Mouse (Mus musculus): ENCODE data around the gene Gpr153. TPM values are rescaled to one million over a fixed set of nuclear protein-coding genes. Genes with fewer than 3 reads are reported as not detected.

The Gpr153 gene
- polyA plus RNA-seq, 1 experiment from 2014 or later = 11.9 TPM

- H3K4me1 ChIP-seq (replicated peaks) = peaks cover 19% of the 10 kb centered on the region
- no peak overlapping the region for H3K9ac ChIP-seq
- H3K9me3 ChIP-seq (replicated peaks) = no peaks in the 10 kb centered on the region
- H3K4me2 ChIP-seq = no peak overlapping the region
- peaks cover 56% of the 10 kb centered on the region for H3K36me3 ChIP-seq
- no peak overlapping the region for H3K27ac ChIP-seq (ENCODE audit: poor library complexity, severe bottlenecking)
- H3K4me3 ChIP-seq = no peak overlapping the region
- H3K27me3 ChIP-seq (replicated peaks) = no peaks in the 10 kb centered on the region
- ATAC-seq (ENCODE audit: insufficient number of reproducible peaks, low FRiP score) = no peak
- 88% methylated on average over 8 of the region's 8 CpGs for WGBS
Observed at GRCm38 (mm10) chr4:152300375-152300774, 26.3 kb downstream of the Gpr153 start.

GRCm38 (mm10) chr4:152302012-152302411, 28.0 kb downstream of the Gpr153 start:
- no peak for ATAC-seq (ENCODE audit: insufficient number of reproducible peaks, low FRiP score)
- Histone ChIP-seq H3K27ac (ENCODE audit: poor library complexity, severe bottlenecking) (no peak overlapping the region), H3K27me3 (replicated peaks) (no peaks in the 10 kb centered on the region), H3K4me2 (no peak overlapping the region), H3K4me1 (replicated peaks) (peaks cover 13% of the 10 kb centered on the region), H3K4me3 (no peak overlapping the region), H3K9me3 (replicated peaks) (no peaks in the 10 kb centered on the region), H3K9ac (no peak overlapping the region), H3K36me3 (peaks cover 70% of the 10 kb centered on the region)
- 73% methylated on average over 11 of the region's 11 CpGs for WGBS

GRCm38 (mm10) chr4:152303172-152303571, 29.1 kb downstream of the Gpr153 start:
- no peak overlapping the region for H3K4me2 ChIP-seq
- H3K27me3 ChIP-seq (replicated peaks) = no peaks in the 10 kb centered on the region
- no peak overlapping the region for H3K27ac ChIP-seq (ENCODE audit: poor library complexity, severe bottlenecking)
- H3K4me1 ChIP-seq (replicated peaks) = peaks cover 8% of the 10 kb centered on the region
- H3K36me3 ChIP-seq = peaks cover 81% of the 10 kb centered on the region
- no peaks in the 10 kb centered on the region for H3K9me3 ChIP-seq (replicated peaks)
- no peak overlapping the region for H3K4me3 ChIP-seq
- no peak overlapping the region for H3K9ac ChIP-seq
- no peak for ATAC-seq (ENCODE audit: insufficient number of reproducible peaks, low FRiP score)
- WGBS = 93% methylated on average over 10 of the region's 10 CpGs

GRCm38 (mm10) chr4:152304685-152305084, 30.7 kb downstream of the Gpr153 start:
- H3K4me2 ChIP-seq = no peak overlapping the region
- H3K36me3 ChIP-seq = peaks cover 92% of the 10 kb centered on the region
- H3K9me3 ChIP-seq (replicated peaks) = no peaks in the 10 kb centered on the region
- H3K9ac ChIP-seq = no peak overlapping the region
- H3K4me3 ChIP-seq = no peak overlapping the region
- ATAC-seq (ENCODE audit: insufficient number of reproducible peaks, low FRiP score) = no peak
- no peak overlapping the region for H3K27ac ChIP-seq (ENCODE audit: poor library complexity, severe bottlenecking)
- H3K27me3 ChIP-seq (replicated peaks) = peaks cover 2% of the 10 kb centered on the region; the same call in 1 of the 2 replicates
- 89% methylated on average over 6 of the region's 6 CpGs for WGBS
- no peaks in the 10 kb centered on the region for H3K4me1 ChIP-seq (replicated peaks)

- Histone ChIP-seq H3K4me3 (no peak overlapping the region), H3K36me3 (peaks cover 82% of the 10 kb centered on the region), H3K4me2 (no peak overlapping the region), H3K4me1 (replicated peaks) (no peaks in the 10 kb centered on the region), H3K9ac (no peak overlapping the region), H3K9me3 (replicated peaks) (no peaks in the 10 kb centered on the region), H3K27ac (ENCODE audit: poor library complexity, severe bottlenecking) (no peak overlapping the region), H3K27me3 (replicated peaks) (peaks cover 15% of the 10 kb centered on the region)
- 80% methylated on average over 6 of the region's 6 CpGs for WGBS
- ATAC-seq (ENCODE audit: insufficient number of reproducible peaks, low FRiP score) = no peak
Observed at GRCm38 (mm10) chr4:152305991-152306390, 32.0 kb downstream of the Gpr153 start.

GRCm38 (mm10) chr4:152307542-152307941, 33.5 kb downstream of the Gpr153 start:
- no peaks in the 10 kb centered on the region for H3K9me3 ChIP-seq (replicated peaks)
- H3K4me1 ChIP-seq (replicated peaks) = peaks cover 3% of the 10 kb centered on the region
- H3K4me3 ChIP-seq = no peak overlapping the region
- H3K4me2 ChIP-seq = no peak overlapping the region
- ATAC-seq (ENCODE audit: insufficient number of reproducible peaks, low FRiP score) = no peak
- WGBS = 79% methylated on average over 9 of the region's 9 CpGs
- no peak overlapping the region for H3K9ac ChIP-seq
- H3K36me3 ChIP-seq = peaks cover 72% of the 10 kb centered on the region
- H3K27ac ChIP-seq (ENCODE audit: poor library complexity, severe bottlenecking) = no peak overlapping the region
- H3K27me3 ChIP-seq (replicated peaks) = peaks cover 30% of the 10 kb centered on the region

GRCm38 (mm10) chr4:152312186-152312585, 38.2 kb downstream of the Gpr153 start:
- peak overlapping the region; percentile 3; the same call in 1 of the 2 replicates for H3K4me2 ChIP-seq

GRCm38 (mm10) chr4:152313211-152313632, 39.2 kb downstream of the Gpr153 start:
- Histone ChIP-seq H3K9ac (peak overlapping the region; percentile 58), H3K4me2 (peak overlapping the region; percentile 68), H3K36me3 (peaks cover 19% of the 10 kb centered on the region), H3K9me3 (replicated peaks) (no peaks in the 10 kb centered on the region), H3K4me3 (peak overlapping the region; percentile 38), H3K27ac (ENCODE audit: poor library complexity, severe bottlenecking) (no peak overlapping the region), H3K27me3 (replicated peaks) (peaks cover 75% of the 10 kb centered on the region), H3K4me1 (replicated peaks) (peaks cover 51% of the 10 kb centered on the region)
- WGBS = 2% methylated on average over 29 of the region's 29 CpGs
- ATAC-seq (ENCODE audit: insufficient number of reproducible peaks, low FRiP score) = 0 out of 2 replicates have a peak, but pooled peaks have one; percentile 34

More at GRCm38 (mm10) chr4:152312186-152312585, 38.2 kb downstream of the Gpr153 start:
- H3K4me3 ChIP-seq = no peak overlapping the region
- H3K4me1 ChIP-seq (replicated peaks) = peaks cover 42% of the 10 kb centered on the region
- peaks cover 72% of the 10 kb centered on the region for H3K27me3 ChIP-seq (replicated peaks)
- H3K9ac ChIP-seq = no peak overlapping the region
- peaks cover 28% of the 10 kb centered on the region for H3K36me3 ChIP-seq
- ATAC-seq (ENCODE audit: insufficient number of reproducible peaks, low FRiP score) = no peak
- 12% methylated on average over 14 of the region's 14 CpGs for WGBS
- no peaks in the 10 kb centered on the region for H3K9me3 ChIP-seq (replicated peaks)
- H3K27ac ChIP-seq (ENCODE audit: poor library complexity, severe bottlenecking) = no peak overlapping the region

GRCm38 (mm10) chr4:152313934-152314333, 39.9 kb downstream of the Gpr153 start:
- Histone ChIP-seq H3K27ac (ENCODE audit: poor library complexity, severe bottlenecking) (no peak overlapping the region), H3K4me2 (peak overlapping the region; percentile 68), H3K36me3 (peaks cover 13% of the 10 kb centered on the region), H3K27me3 (replicated peaks) (peaks cover 75% of the 10 kb centered on the region), H3K4me3 (peak overlapping the region; percentile 38), H3K9me3 (replicated peaks) (no peaks in the 10 kb centered on the region), H3K4me1 (replicated peaks) (peaks cover 55% of the 10 kb centered on the region), H3K9ac (no peak overlapping the region)
- no peak for ATAC-seq (ENCODE audit: insufficient number of reproducible peaks, low FRiP score)

- whole genome bisulfite sequencing = 2% methylated on average over 43 of the region's 43 CpGs
- no peak overlapping the region for H3K27ac ChIP-seq (ENCODE audit: poor library complexity, severe bottlenecking)
- peak overlapping the region; percentile 84 for H3K4me2 ChIP-seq
- peaks cover 2% of the 10 kb centered on the region for H3K36me3 ChIP-seq
- peak overlapping the region; percentile 64 for H3K9ac ChIP-seq
- ATAC-seq (ENCODE audit: insufficient number of reproducible peaks, low FRiP score) = no peak
- peaks cover 64% of the 10 kb centered on the region for H3K27me3 ChIP-seq (replicated peaks)
- no peaks in the 10 kb centered on the region for H3K9me3 ChIP-seq (replicated peaks)
- H3K4me1 ChIP-seq (replicated peaks) = peaks cover 55% of the 10 kb centered on the region
- peak overlapping the region; percentile 47 for H3K4me3 ChIP-seq
Observed at GRCm38 (mm10) chr4:152315498-152316213, 41.6 kb downstream of the Gpr153 start.

- Histone ChIP-seq H3K36me3 (no peaks in the 10 kb centered on the region), H3K27ac (ENCODE audit: poor library complexity, severe bottlenecking) (peak overlapping the region; percentile 97), H3K9me3 (replicated peaks) (no peaks in the 10 kb centered on the region), H3K27me3 (replicated peaks) (peaks cover 44% of the 10 kb centered on the region), H3K9ac (peak overlapping the region; percentile 80), H3K4me2 (peak overlapping the region; percentile 84), H3K4me1 (replicated peaks) (peaks cover 51% of the 10 kb centered on the region), H3K4me3 (peak overlapping the region; percentile 47)
- peak; percentile 30; the same call in 1 of the 2 replicates for ATAC-seq (ENCODE audit: insufficient number of reproducible peaks, low FRiP score)
- WGBS = 42% methylated on average over 6 of the region's 6 CpGs
Observed at GRCm38 (mm10) chr4:152317631-152318033, 43.6 kb downstream of the Gpr153 start.

Data from heart, embryonic 12.5 days (tissue).